Mouse (Mus musculus) midbrain, embryonic 12.5 days (tissue): ENCODE results near the gene Ston1. TPM values are rescaled to one million over a fixed set of nuclear protein-coding genes. Genes with fewer than 3 reads are reported as not detected.
A peak's percentile ranks its signal among the peaks of the same experiment; 100 is the strongest.

Experiments
- ATAC-seq: fragments of 200-750 bp; cut with Nextera tagmentation; 2 replicates; pipeline ENCODE4 v1.8.0; 2017; ENCODE audit warnings: low read depth, moderate TSS enrichment, moderate library complexity; ENCODE audit not compliant: low FRiP score
- H3K27ac ChIP-seq: fragments of 300-500 bp; sonication (generic); replicated peaks from 2 replicates; pipeline ENCODE4 v1.5.1; 2016; ENCODE audit warnings: mild to moderate bottlenecking
- H3K27me3 ChIP-seq: fragments of 300-500 bp; sonication (generic); 2 replicates; pipeline ENCODE4 v1.6.1; 2016; ENCODE audit warnings: mild to moderate bottlenecking
- H3K36me3 ChIP-seq: fragments of 300-500 bp; sonication (generic); 2 replicates; pipeline ENCODE4 v1.6.1; 2016
- H3K4me1 ChIP-seq: fragments of 300-500 bp; sonication (generic); 2 replicates; pipeline ENCODE4 v1.6.1; 2016
- H3K4me2 ChIP-seq: fragments of 300-500 bp; sonication (generic); replicated peaks from 2 replicates; pipeline ENCODE4 v1.6.1; 2016; ENCODE audit warnings: mild to moderate bottlenecking, moderate library complexity
- H3K4me3 ChIP-seq: fragments of 300-500 bp; sonication (generic); 2 replicates; pipeline ENCODE4 v1.5.1; 2016; ENCODE audit warnings: mild to moderate bottlenecking
- H3K9ac ChIP-seq: fragments of 300-500 bp; sonication (generic); replicated peaks from 2 replicates; pipeline ENCODE4 v1.6.1; 2016; ENCODE audit warnings: mild to moderate bottlenecking, moderate library complexity
- H3K9me3 ChIP-seq: fragments of 300-500 bp; sonication (generic); 2 replicates; pipeline ENCODE4 v1.6.1; 2016; ENCODE audit warnings: mild to moderate bottlenecking
- WGBS: fragments of 180-500 bp; shearing (Covaris S2); methylation state at CpG from one replicate; pipeline ENCODE4 v1.1.7; 2016; 5-methylcytosine and 5-hydroxymethylcytosine counted together
- polyA plus RNA-seq: library from polyadenylated mRNA; unstranded; fragments of >200 nt; fragmentation: Nextera tagmentation; extraction: Ambion mirVana; gene quantifications from 2 replicates; pipeline ENCODE4 v1.2.1, GENCODE M21; 2016

Gene Ston1
- polyA plus RNA-seq, 1 experiment from 2014 or later: 1.6 TPM

GRCm38 (mm10) chr17:88595071-88595470 is 2.4 kb upstream of the Ston1 start:
- no peak overlapping the region for H3K27ac ChIP-seq
- 91% methylated on average over 4 of the region's 4 CpGs for WGBS
- H3K27me3 ChIP-seq: peaks cover 11% of the 10 kb centered on the region
- H3K36me3 ChIP-seq: no peaks in the 10 kb centered on the region
- H3K4me2 ChIP-seq: no peak overlapping the region
- H3K4me1 ChIP-seq: peaks cover 19% of the 10 kb centered on the region
- H3K4me3 ChIP-seq: no peak overlapping the region
- H3K9me3 ChIP-seq: no peaks in the 10 kb centered on the region
- ATAC-seq: no peak
- H3K9ac ChIP-seq: no peak overlapping the region

GRCm38 (mm10) chr17:88596068-88596467 is 1.4 kb upstream of the Ston1 start:
- Histone ChIP-seq H3K36me3 (no peaks in the 10 kb centered on the region), H3K9me3 (no peaks in the 10 kb centered on the region), H3K4me1 (peaks cover 19% of the 10 kb centered on the region), H3K27me3 (peaks cover 11% of the 10 kb centered on the region), H3K4me3 (no peak overlapping the region), H3K4me2 (no peak overlapping the region), H3K27ac (no peak overlapping the region), H3K9ac (no peak overlapping the region)
- ATAC-seq: no peak
- 81% methylated on average over 4 of the region's 4 CpGs for WGBS

GRCm38 (mm10) chr17:88596544-88597221 is 801 bp upstream of the Ston1 start:
- no peaks in the 10 kb centered on the region for H3K9me3 ChIP-seq
- peaks cover 11% of the 10 kb centered on the region for H3K27me3 ChIP-seq
- H3K4me3 ChIP-seq: peak overlapping the region; percentile 54
- peak overlapping the region; percentile 67 for H3K27ac ChIP-seq
- H3K4me2 ChIP-seq: peak overlapping the region; percentile 73
- ATAC-seq: no peak
- peaks cover 19% of the 10 kb centered on the region for H3K4me1 ChIP-seq
- 26% methylated on average over 16 of the region's 16 CpGs for WGBS
- no peak overlapping the region; the same call in 1 of the 2 replicates for H3K9ac ChIP-seq
- no peaks in the 10 kb centered on the region for H3K36me3 ChIP-seq

- Histone ChIP-seq H3K27ac (no peak overlapping the region), H3K4me2 (peak overlapping the region; percentile 73), H3K9ac (peak overlapping the region; percentile 56), H3K36me3 (no peaks in the 10 kb centered on the region), H3K9me3 (no peaks in the 10 kb centered on the region), H3K27me3 (peaks cover 11% of the 10 kb centered on the region), H3K4me3 (peak overlapping the region; percentile 54), H3K4me1 (peaks cover 19% of the 10 kb centered on the region)
- WGBS: 10% methylated on average over 5 of the region's 5 CpGs
- no peak for ATAC-seq
These were observed 554 bp downstream of the Ston1 start for GRCm38 (mm10) chr17:88598056-88598420.

GRCm38 (mm10) chr17:88598570-88599368 is 1.3 kb downstream of the Ston1 start:
- no peak overlapping the region for H3K27ac ChIP-seq
- 25% methylated on average over 14 of the region's 14 CpGs for WGBS
- H3K4me2 ChIP-seq: peak overlapping the region; percentile 13; the same call in 1 of the 2 replicates
- no peaks in the 10 kb centered on the region for H3K9me3 ChIP-seq
- no peak overlapping the region for H3K4me3 ChIP-seq
- peaks cover 19% of the 10 kb centered on the region for H3K4me1 ChIP-seq
- H3K36me3 ChIP-seq: no peaks in the 10 kb centered on the region
- no peak for ATAC-seq
- no peak overlapping the region; the same call in 1 of the 2 replicates for H3K9ac ChIP-seq
- H3K27me3 ChIP-seq: peaks cover 11% of the 10 kb centered on the region

GRCm38 (mm10) chr17:88600492-88601026 is 3.1 kb downstream of the Ston1 start:
- no peaks in the 10 kb centered on the region for H3K9me3 ChIP-seq
- H3K9ac ChIP-seq: no peak overlapping the region
- H3K4me2 ChIP-seq: no peak overlapping the region
- WGBS: 91% methylated on average over 8 of the region's 8 CpGs
- peaks cover 19% of the 10 kb centered on the region for H3K4me1 ChIP-seq
- ATAC-seq: no peak
- H3K27me3 ChIP-seq: peaks cover 11% of the 10 kb centered on the region
- H3K36me3 ChIP-seq: no peaks in the 10 kb centered on the region
- H3K4me3 ChIP-seq: no peak overlapping the region
- H3K27ac ChIP-seq: no peak overlapping the region

- H3K4me2 ChIP-seq: no peak overlapping the region
- peaks cover 6% of the 10 kb centered on the region for H3K4me1 ChIP-seq
- H3K9ac ChIP-seq: no peak overlapping the region
- H3K27me3 ChIP-seq: peaks cover 5% of the 10 kb centered on the region
- no peaks in the 10 kb centered on the region for H3K36me3 ChIP-seq
- no peak for ATAC-seq
- no peak overlapping the region for H3K4me3 ChIP-seq
- no peaks in the 10 kb centered on the region for H3K9me3 ChIP-seq
- H3K27ac ChIP-seq: no peak overlapping the region
- 89% methylated on average over 11 of the region's 11 CpGs for WGBS
These were observed 6.5 kb downstream of the Ston1 start for GRCm38 (mm10) chr17:88603943-88604342.

GRCm38 (mm10) chr17:88606056-88606455 is 8.6 kb downstream of the Ston1 start:
- no peak for ATAC-seq
- H3K27me3 ChIP-seq: no peaks in the 10 kb centered on the region
- H3K9me3 ChIP-seq: no peaks in the 10 kb centered on the region
- H3K4me1 ChIP-seq: no peaks in the 10 kb centered on the region
- 93% methylated on average over 2 of the region's 2 CpGs for WGBS
- no peak overlapping the region for H3K4me2 ChIP-seq
- H3K9ac ChIP-seq: no peak overlapping the region
- H3K4me3 ChIP-seq: no peak overlapping the region
- H3K27ac ChIP-seq: no peak overlapping the region
- no peaks in the 10 kb centered on the region for H3K36me3 ChIP-seq

GRCm38 (mm10) chr17:88609361-88609760 is 11.9 kb downstream of the Ston1 start:
- Histone ChIP-seq H3K4me1 (no peaks in the 10 kb centered on the region), H3K36me3 (no peaks in the 10 kb centered on the region), H3K4me2 (no peak overlapping the region), H3K9ac (no peak overlapping the region), H3K9me3 (no peaks in the 10 kb centered on the region), H3K27me3 (no peaks in the 10 kb centered on the region), H3K27ac (no peak overlapping the region), H3K4me3 (no peak overlapping the region)
- ATAC-seq: no peak
- WGBS: 85% methylated on average over 15 of the region's 15 CpGs

GRCm38 (mm10) chr17:88611057-88611456 is 13.6 kb downstream of the Ston1 start:
- WGBS: 84% methylated on average over 2 of the region's 2 CpGs
- H3K4me1 ChIP-seq: no peaks in the 10 kb centered on the region
- H3K9me3 ChIP-seq: no peaks in the 10 kb centered on the region
- H3K27me3 ChIP-seq: no peaks in the 10 kb centered on the region
- no peaks in the 10 kb centered on the region for H3K36me3 ChIP-seq
- ATAC-seq: no peak
- no peak overlapping the region for H3K4me3 ChIP-seq
- no peak overlapping the region for H3K9ac ChIP-seq
- no peak overlapping the region for H3K4me2 ChIP-seq
- H3K27ac ChIP-seq: no peak overlapping the region

- H3K36me3 ChIP-seq: no peaks in the 10 kb centered on the region
- ATAC-seq: no peak
These were observed 15.7 kb downstream of the Ston1 start for GRCm38 (mm10) chr17:88613172-88613571.

GRCm38 (mm10) chr17:88613721-88614120 is 16.2 kb downstream of the Ston1 start:
- Histone ChIP-seq H3K4me2 (no peak overlapping the region), H3K4me1 (no peaks in the 10 kb centered on the region), H3K9ac (no peak overlapping the region), H3K36me3 (no peaks in the 10 kb centered on the region), H3K27ac (no peak overlapping the region), H3K27me3 (no peaks in the 10 kb centered on the region), H3K4me3 (no peak overlapping the region), H3K9me3 (no peaks in the 10 kb centered on the region)
- ATAC-seq: no peak
- WGBS: 96% methylated on average over 3 of the region's 3 CpGs

More at GRCm38 (mm10) chr17:88613172-88613571, 15.7 kb downstream of the Ston1 start:
- Histone ChIP-seq H3K4me3 (no peak overlapping the region), H3K4me1 (no peaks in the 10 kb centered on the region), H3K27ac (no peak overlapping the region), H3K9ac (no peak overlapping the region), H3K27me3 (no peaks in the 10 kb centered on the region), H3K9me3 (no peaks in the 10 kb centered on the region), H3K4me2 (no peak overlapping the region)
- WGBS: 52% methylated on average over 6 of the region's 6 CpGs
